Mouse (Mus musculus) bone marrow, adult 2 months (tissue): ENCODE measurements around the gene Kcna1.

Source experiments
- CTCF ChIP-seq: fragments of 200-500 bp; IDR thresholded peaks from 2 replicates; pipeline ENCODE4 v1.5.1; 2011; ENCODE audit warnings: low read length, control low read depth; ENCODE audit not compliant: control insufficient read depth, insufficient read depth
- POLR2A ChIP-seq: fragments of 200-500 bp; IDR thresholded peaks from 2 replicates; pipeline ENCODE4 v1.6.1; 2011; ENCODE audit warnings: low read depth, mild to moderate bottlenecking, control low read depth, low read length, borderline replicate concordance; ENCODE audit not compliant: control insufficient read depth

- TF ChIP-seq CTCF (no peak), POLR2A (no peak)
Measured at GRCm38 (mm10) chr6:126645044-126645541, 1.1 kb downstream of the Kcna1 start.
